Mouse (Mus musculus): ENCODE results near the gene Cfap97. TPM values are rescaled to one million over a fixed set of nuclear protein-coding genes. Genes with fewer than 3 reads are reported as not detected.
A peak's percentile ranks its signal among the peaks of the same experiment; 100 is the strongest.

Gene Cfap97
- polyA plus RNA-seq, 1 experiment, result 3.0 TPM

- no peak overlapping the region for H3K4me3 ChIP-seq (ENCODE audit: extremely low read depth, insufficient read depth, insufficient read length)
- H3K27ac ChIP-seq (ENCODE audit: insufficient read depth, low read length), result no peak overlapping the region
- peaks cover 3% of the 10 kb centered on the region; the same call in 1 of the 2 replicates for H3K4me1 ChIP-seq (ENCODE audit: control insufficient read depth, insufficient read depth, insufficient read length)
- peaks cover 8% of the 10 kb centered on the region for H3K36me3 ChIP-seq (ENCODE audit: control insufficient read depth, insufficient read depth, low read length)
- TF ChIP-seq CTCF (IDR thresholded peaks at IDR 0.05; ENCODE audit: extremely low read depth, insufficient read depth, insufficient read length, insufficient replicate concordance) (no peak), POLR2A (IDR thresholded peaks at IDR 0.05; ENCODE audit: low read depth, low read length) (no peak)
- DNase-seq (ENCODE audit: low read depth in 1 of 2, low spot score in 2 of 2), result no peak
- H3K27me3 ChIP-seq (ENCODE audit: control insufficient read depth, insufficient read depth, low read length), result no peaks in the 10 kb centered on the region
- whole genome bisulfite sequencing, result 92% methylated on average over 6 of the region's 6 CpGs
These were observed 54.5 kb downstream of the Cfap97 start for GRCm38 (mm10) chr8:46206107-46206506.

GRCm38 (mm10) chr8:46208354-46208753 lies 56.8 kb downstream of the Cfap97 start:
- Histone ChIP-seq H3K4me1 (ENCODE audit: control insufficient read depth, insufficient read depth, insufficient read length) (peaks cover 3% of the 10 kb centered on the region; the same call in 1 of the 2 replicates), H3K27ac (ENCODE audit: insufficient read depth, low read length) (no peak overlapping the region), H3K27me3 (ENCODE audit: control insufficient read depth, insufficient read depth, low read length) (no peaks in the 10 kb centered on the region), H3K36me3 (ENCODE audit: control insufficient read depth, insufficient read depth, low read length) (peaks cover 8% of the 10 kb centered on the region), H3K4me3 (ENCODE audit: extremely low read depth, insufficient read depth, insufficient read length) (no peak overlapping the region)
- WGBS, result 85% methylated on average over 12 of the region's 12 CpGs
- no peak for DNase-seq (ENCODE audit: low read depth in 1 of 2, low spot score in 2 of 2)
- TF ChIP-seq CTCF (IDR thresholded peaks at IDR 0.05; ENCODE audit: extremely low read depth, insufficient read depth, insufficient read length, insufficient replicate concordance) (no peak), POLR2A (IDR thresholded peaks at IDR 0.05; ENCODE audit: low read depth, low read length) (no peak)

- DNase-seq (ENCODE audit: low read depth in 1 of 2, low spot score in 2 of 2), result peak in 1 of 2 experiments; percentile 20
- no peak overlapping the region for H3K4me3 ChIP-seq (ENCODE audit: extremely low read depth, insufficient read depth, insufficient read length)
- no peak for TF ChIP-seq POLR2A (IDR thresholded peaks at IDR 0.05; ENCODE audit: low read depth, low read length)
- H3K36me3 ChIP-seq (ENCODE audit: control insufficient read depth, insufficient read depth, low read length), result peaks cover 8% of the 10 kb centered on the region
- no peak overlapping the region for H3K27ac ChIP-seq (ENCODE audit: insufficient read depth, low read length)
- no peaks in the 10 kb centered on the region for H3K27me3 ChIP-seq (ENCODE audit: control insufficient read depth, insufficient read depth, low read length)
- WGBS, result 89% methylated on average over 15 of the region's 15 CpGs
- peaks cover 3% of the 10 kb centered on the region; the same call in 1 of the 2 replicates for H3K4me1 ChIP-seq (ENCODE audit: control insufficient read depth, insufficient read depth, insufficient read length)
These were observed 57.5 kb downstream of the Cfap97 start for GRCm38 (mm10) chr8:46209057-46209456.

- DNase-seq (ENCODE audit: low read depth in 1 of 2, low spot score in 2 of 2), result peak; percentile 67 to 90
- H3K27me3 ChIP-seq (ENCODE audit: control insufficient read depth, insufficient read depth, low read length), result no peaks in the 10 kb centered on the region
These were observed 59.1 kb downstream of the Cfap97 start, which contains the start of gene Slc25a4 for GRCm38 (mm10) chr8:46210404-46211315. Slc25a4 (minus strand) TSS chr8:46211284.

GRCm38 (mm10) chr8:46211611-46212071 lies 60.1 kb downstream of the Cfap97 start:
- no peak for TF ChIP-seq CTCF (IDR thresholded peaks at IDR 0.05; ENCODE audit: extremely low read depth, insufficient read depth, insufficient read length, insufficient replicate concordance)
- no peak for TF ChIP-seq POLR2A (IDR thresholded peaks at IDR 0.05; ENCODE audit: low read depth, low read length)
- WGBS, result 48% methylated on average over 13 of the region's 13 CpGs
- Histone ChIP-seq H3K27ac (ENCODE audit: insufficient read depth, low read length) (no peak overlapping the region), H3K27me3 (ENCODE audit: control insufficient read depth, insufficient read depth, low read length) (no peaks in the 10 kb centered on the region), H3K4me1 (ENCODE audit: control insufficient read depth, insufficient read depth, insufficient read length) (peaks cover 3% of the 10 kb centered on the region; the same call in 1 of the 2 replicates), H3K36me3 (ENCODE audit: control insufficient read depth, insufficient read depth, low read length) (peaks cover 7% of the 10 kb centered on the region), H3K4me3 (ENCODE audit: extremely low read depth, insufficient read depth, insufficient read length) (no peak overlapping the region)
- no peak for DNase-seq (ENCODE audit: low read depth in 1 of 2, low spot score in 2 of 2)

More at GRCm38 (mm10) chr8:46210404-46211315, 59.1 kb downstream of the Cfap97 start, which contains the start of gene Slc25a4:
- Histone ChIP-seq H3K4me1 (ENCODE audit: control insufficient read depth, insufficient read depth, insufficient read length) (peaks cover 3% of the 10 kb centered on the region; the same call in 1 of the 2 replicates), H3K27ac (ENCODE audit: insufficient read depth, low read length) (peak within 1 kb of the TSS; percentile 73), H3K36me3 (ENCODE audit: control insufficient read depth, insufficient read depth, low read length) (peaks cover 7% of the 10 kb centered on the region), H3K4me3 (ENCODE audit: extremely low read depth, insufficient read depth, insufficient read length) (peak within 1 kb of the TSS; percentile 64)
- under 1% methylated on average over 83 of the region's 84 CpGs for WGBS
- TF ChIP-seq POLR2A (IDR thresholded peaks at IDR 0.05; ENCODE audit: low read depth, low read length) (peak; percentile 86), CTCF (IDR thresholded peaks at IDR 0.05; ENCODE audit: extremely low read depth, insufficient read depth, insufficient read length, insufficient replicate concordance) (no peak)

GRCm38 (mm10) chr8:46212194-46212593 lies 60.6 kb downstream of the Cfap97 start:
- no peak for DNase-seq (ENCODE audit: low read depth in 1 of 2, low spot score in 2 of 2)
- no peak overlapping the region for H3K4me3 ChIP-seq (ENCODE audit: extremely low read depth, insufficient read depth, insufficient read length)
- peaks cover 3% of the 10 kb centered on the region; the same call in 1 of the 2 replicates for H3K4me1 ChIP-seq (ENCODE audit: control insufficient read depth, insufficient read depth, insufficient read length)
- 82% methylated on average over 7 of the region's 7 CpGs for WGBS
- H3K27me3 ChIP-seq (ENCODE audit: control insufficient read depth, insufficient read depth, low read length), result no peaks in the 10 kb centered on the region
- no peak overlapping the region for H3K27ac ChIP-seq (ENCODE audit: insufficient read depth, low read length)
- TF ChIP-seq POLR2A (IDR thresholded peaks at IDR 0.05; ENCODE audit: low read depth, low read length) (no peak), CTCF (IDR thresholded peaks at IDR 0.05; ENCODE audit: extremely low read depth, insufficient read depth, insufficient read length, insufficient replicate concordance) (no peak)
- H3K36me3 ChIP-seq (ENCODE audit: control insufficient read depth, insufficient read depth, low read length), result peaks cover 7% of the 10 kb centered on the region

All from spleen, adult 2 months (tissue).